Mouse (Mus musculus) neural tube, embryonic 13.5 days (tissue): ENCODE data around the gene Cdc14a. TPM values are rescaled to one million over a fixed set of nuclear protein-coding genes. Genes with fewer than 3 reads are reported as not detected.

Experiments
- ATAC-seq: fragments of 200-750 bp; cut with Nextera tagmentation; 2 replicates; pipeline ENCODE4 v1.8.0; 2017; ENCODE audit warnings: low read depth, mild to moderate bottlenecking, moderate TSS enrichment, moderate library complexity
- H3K27ac ChIP-seq: fragments of 300-500 bp; sonication (generic); replicated peaks from 2 replicates; pipeline ENCODE4 v1.5.1; 2015; ENCODE audit warnings: moderate library complexity, mild to moderate bottlenecking, inconsistent platforms
- H3K27me3 ChIP-seq: fragments of 300-500 bp; sonication (generic); 2 replicates; pipeline ENCODE4 v1.6.1; 2015; ENCODE audit warnings: mild to moderate bottlenecking, inconsistent platforms
- H3K36me3 ChIP-seq: fragments of 300-500 bp; sonication (generic); 2 replicates; pipeline ENCODE4 v1.6.1; 2015; ENCODE audit warnings: mild to moderate bottlenecking, inconsistent platforms
- H3K4me1 ChIP-seq: fragments of 300-500 bp; sonication (generic); replicated peaks from 2 replicates; pipeline ENCODE4 v1.6.1; 2015; ENCODE audit warnings: inconsistent platforms
- H3K4me2 ChIP-seq: fragments of 300-500 bp; sonication (generic); 2 replicates; pipeline ENCODE4 v1.6.1; 2015; ENCODE audit warnings: inconsistent platforms, mild to moderate bottlenecking, moderate library complexity
- H3K4me3 ChIP-seq: fragments of 300-500 bp; sonication (generic); 2 replicates; pipeline ENCODE4 v1.5.1; 2015; ENCODE audit warnings: mild to moderate bottlenecking, inconsistent platforms
- H3K9ac ChIP-seq: fragments of 300-500 bp; sonication (generic); 2 replicates; pipeline ENCODE4 v1.6.1; 2015; ENCODE audit warnings: moderate library complexity, mild to moderate bottlenecking, inconsistent platforms
- H3K9me3 ChIP-seq: fragments of 300-500 bp; sonication (generic); 2 replicates; pipeline ENCODE4 v1.6.1; 2016; ENCODE audit warnings: inconsistent platforms
- WGBS: fragments of 180-500 bp; shearing (Covaris S2); methylation state at CpG from one replicate; pipeline ENCODE4 v1.1.7; 2015; 5-methylcytosine and 5-hydroxymethylcytosine counted together
- polyA plus RNA-seq: library from polyadenylated mRNA; unstranded; fragments of >200 nt; fragmentation: Nextera tagmentation; extraction: Ambion mirVana; gene quantifications from 2 replicates; pipeline ENCODE4 v1.2.1, GENCODE M21; 2015

Cdc14a gene
- polyA plus RNA-seq, 1 experiment from 2014 or later, result 6.4 TPM

DNA sequence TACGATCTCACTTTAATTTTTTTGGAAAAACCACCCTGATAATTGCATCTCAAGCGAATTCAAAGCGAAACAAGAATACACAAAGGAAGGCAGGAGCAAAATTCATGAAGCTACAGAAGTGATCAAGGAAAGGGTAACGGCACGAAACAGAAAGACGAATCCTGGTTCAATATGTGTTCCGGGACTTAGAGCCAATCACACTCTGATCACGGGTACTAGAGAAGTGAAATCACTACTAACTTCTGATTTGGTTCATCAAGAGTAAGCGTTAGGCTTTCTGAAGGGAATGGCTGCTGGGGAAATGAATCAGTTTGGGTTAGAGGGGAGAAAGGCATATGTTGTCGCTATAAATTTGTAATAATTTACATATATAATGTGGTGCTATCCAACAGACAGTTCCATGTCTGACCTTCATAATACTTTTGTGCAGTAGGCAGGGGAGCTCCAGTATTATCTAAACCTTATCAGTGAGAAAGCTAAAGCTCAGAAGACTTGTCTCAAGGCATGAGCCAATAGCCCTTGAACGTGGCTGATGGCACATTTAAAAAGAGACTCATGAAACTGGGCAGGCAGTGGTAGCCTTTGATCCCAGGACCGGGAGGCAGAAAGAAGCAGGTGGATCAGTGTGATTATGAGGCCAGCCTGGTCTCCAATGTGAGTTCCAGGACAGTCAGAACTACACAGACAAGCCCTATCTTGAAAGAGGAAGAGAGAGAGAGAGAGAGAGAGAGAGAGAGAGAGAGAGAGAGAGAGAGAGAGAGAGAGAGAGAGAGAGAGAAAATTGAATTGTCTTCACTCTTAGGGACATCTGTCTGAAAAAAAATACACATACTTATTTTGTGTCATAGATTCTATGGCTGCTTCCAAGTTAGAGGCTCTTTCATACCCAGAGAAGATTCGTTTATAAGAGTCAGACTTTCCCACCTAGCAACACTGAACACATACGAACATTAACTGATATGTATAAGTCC, 34.0 kb downstream of the Cdc14a start:
- Histone ChIP-seq H3K27ac (no peak overlapping the region), H3K36me3 (peaks cover 7% of the 10 kb centered on the region; the same call in 1 of the 2 replicates), H3K4me1 (peaks cover 20% of the 10 kb centered on the region), H3K4me3 (no peak overlapping the region), H3K9ac (no peak overlapping the region), H3K9me3 (no peaks in the 10 kb centered on the region), H3K4me2 (no peak overlapping the region), H3K27me3 (no peaks in the 10 kb centered on the region)
- 87% methylated on average over 14 of the region's 14 CpGs for WGBS
- ATAC-seq, result no peak

DNA sequence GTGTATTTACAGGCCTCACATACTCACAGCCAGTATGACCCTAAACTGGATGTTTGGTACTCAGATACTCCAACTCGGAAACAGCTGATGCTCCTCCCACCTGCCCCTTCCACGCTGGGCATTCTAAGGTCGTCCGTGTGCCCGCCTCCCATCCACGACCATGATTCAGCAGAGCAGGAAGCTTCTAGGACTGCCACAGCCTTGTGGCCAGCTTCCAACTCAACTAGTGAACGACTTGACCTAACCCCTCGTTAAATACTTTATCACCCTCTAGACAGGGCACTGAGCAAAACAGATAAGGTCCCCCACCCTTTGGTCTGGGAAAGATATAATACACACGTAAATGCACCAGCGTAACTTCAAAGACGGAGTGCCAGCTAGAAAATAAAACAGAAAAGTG, 35.0 kb downstream of the Cdc14a start:
- H3K27me3 ChIP-seq, result no peaks in the 10 kb centered on the region
- no peak overlapping the region for H3K4me3 ChIP-seq
- H3K27ac ChIP-seq, result no peak overlapping the region
- 66% methylated on average over 11 of the region's 11 CpGs for WGBS
- no peak for ATAC-seq
- no peak overlapping the region for H3K9ac ChIP-seq
- H3K4me2 ChIP-seq, result no peak overlapping the region
- peaks cover 20% of the 10 kb centered on the region for H3K4me1 ChIP-seq
- H3K36me3 ChIP-seq, result peaks cover 7% of the 10 kb centered on the region; the same call in 1 of the 2 replicates
- no peaks in the 10 kb centered on the region for H3K9me3 ChIP-seq

DNA sequence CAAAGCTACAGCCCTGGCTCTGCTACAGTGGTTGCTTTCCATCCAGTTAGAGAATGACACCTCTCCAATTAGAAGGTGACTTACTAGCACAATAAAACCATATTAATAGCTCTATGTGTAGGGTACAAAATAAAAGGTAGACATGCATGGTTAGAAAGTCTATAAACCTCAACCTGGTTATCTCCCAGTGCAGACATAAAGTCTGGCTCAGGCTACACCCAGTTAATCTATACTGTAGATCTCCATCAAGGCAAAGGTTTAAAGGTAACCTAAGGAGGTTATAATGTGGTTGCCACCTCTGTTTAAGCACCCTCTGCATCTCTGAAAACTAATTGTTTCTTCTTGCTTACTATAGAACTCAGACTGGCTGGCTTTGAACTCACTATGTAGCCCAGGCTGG, 36.9 kb downstream of the Cdc14a start:
- peaks cover 20% of the 10 kb centered on the region for H3K4me1 ChIP-seq
- H3K9ac ChIP-seq, result no peak overlapping the region
- no peak for ATAC-seq
- H3K9me3 ChIP-seq, result no peaks in the 10 kb centered on the region
- H3K27me3 ChIP-seq, result no peaks in the 10 kb centered on the region
- no peak overlapping the region for H3K4me2 ChIP-seq
- H3K36me3 ChIP-seq, result peaks cover 7% of the 10 kb centered on the region; the same call in 1 of the 2 replicates
- no peak overlapping the region for H3K27ac ChIP-seq
- H3K4me3 ChIP-seq, result no peak overlapping the region

DNA sequence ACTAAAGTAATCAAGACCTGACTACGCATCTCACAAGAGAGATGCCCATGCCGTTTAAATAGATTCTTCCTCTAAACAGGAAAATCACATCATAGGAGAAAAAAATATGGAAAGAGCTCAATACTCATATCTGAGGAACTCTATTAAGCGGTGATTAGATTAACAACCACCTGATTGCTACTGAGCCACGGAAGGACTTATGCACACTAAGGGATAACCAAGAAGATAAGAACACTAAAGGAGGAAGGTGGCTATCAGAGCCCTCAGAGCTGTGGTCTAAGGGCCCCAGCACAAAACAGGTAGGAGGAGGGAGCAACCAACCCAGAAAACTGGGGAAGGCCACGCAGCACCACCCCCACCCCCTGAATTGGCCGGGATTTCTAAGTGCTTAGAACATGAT, 37.5 kb downstream of the Cdc14a start:
- no peak overlapping the region for H3K4me2 ChIP-seq
- no peak for ATAC-seq
- H3K27me3 ChIP-seq, result no peaks in the 10 kb centered on the region

GRCm38 (mm10) chr3:116384319-116384718, 39.5 kb downstream of the Cdc14a start:
- no peak for ATAC-seq
- 79% methylated on average over 7 of the region's 7 CpGs for WGBS

More for the DNA sequence above, 37.5 kb downstream of the Cdc14a start:
- peaks cover 7% of the 10 kb centered on the region; the same call in 1 of the 2 replicates for H3K36me3 ChIP-seq
- H3K27ac ChIP-seq, result no peak overlapping the region
- H3K9me3 ChIP-seq, result no peaks in the 10 kb centered on the region
- WGBS, result 91% methylated on average over 6 of the region's 6 CpGs
- no peak overlapping the region for H3K9ac ChIP-seq
- H3K4me1 ChIP-seq, result peaks cover 14% of the 10 kb centered on the region
- no peak overlapping the region for H3K4me3 ChIP-seq

GRCm38 (mm10) chr3:116380319-116380718, 43.5 kb downstream of the Cdc14a start:
- 54% methylated on average over 9 of the region's 9 CpGs for WGBS
- no peaks in the 10 kb centered on the region for H3K27me3 ChIP-seq
- H3K36me3 ChIP-seq, result no peaks in the 10 kb centered on the region
- ATAC-seq, result no peak
- H3K4me3 ChIP-seq, result no peak overlapping the region
- no peaks in the 10 kb centered on the region for H3K9me3 ChIP-seq
- no peak overlapping the region for H3K27ac ChIP-seq
- no peaks in the 10 kb centered on the region for H3K4me1 ChIP-seq
- H3K9ac ChIP-seq, result no peak overlapping the region
- no peak overlapping the region for H3K4me2 ChIP-seq

More at GRCm38 (mm10) chr3:116384319-116384718, 39.5 kb downstream of the Cdc14a start:
- no peak overlapping the region for H3K9ac ChIP-seq
- no peaks in the 10 kb centered on the region for H3K9me3 ChIP-seq
- no peak overlapping the region for H3K4me3 ChIP-seq
- H3K36me3 ChIP-seq, result peaks cover 7% of the 10 kb centered on the region; the same call in 1 of the 2 replicates
- H3K4me2 ChIP-seq, result no peak overlapping the region
- H3K27me3 ChIP-seq, result no peaks in the 10 kb centered on the region
- H3K4me1 ChIP-seq, result 0 out of 2 replicates have a peak, but pooled peaks cover 3% of the 10 kb centered on the region
- no peak overlapping the region for H3K27ac ChIP-seq

GRCm38 (mm10) chr3:116375442-116375841, 48.4 kb downstream of the Cdc14a start:
- 93% methylated on average over 2 of the region's 2 CpGs for WGBS
- no peak for ATAC-seq
- Histone ChIP-seq H3K4me2 (no peak overlapping the region), H3K9ac (no peak overlapping the region), H3K4me3 (no peak overlapping the region), H3K36me3 (no peaks in the 10 kb centered on the region), H3K27me3 (no peaks in the 10 kb centered on the region), H3K9me3 (no peaks in the 10 kb centered on the region), H3K4me1 (0 out of 2 replicates have a peak, but pooled peaks cover 7% of the 10 kb centered on the region), H3K27ac (no peak overlapping the region)

- H3K9me3 ChIP-seq, result no peaks in the 10 kb centered on the region
- 86% methylated on average over 5 of the region's 5 CpGs for WGBS
- no peaks in the 10 kb centered on the region for H3K36me3 ChIP-seq
- no peak overlapping the region for H3K27ac ChIP-seq
- H3K9ac ChIP-seq, result no peak overlapping the region
- no peak overlapping the region for H3K4me3 ChIP-seq
- H3K4me2 ChIP-seq, result no peak overlapping the region
- H3K27me3 ChIP-seq, result no peaks in the 10 kb centered on the region
- no peak for ATAC-seq
- H3K4me1 ChIP-seq, result peaks cover 8% of the 10 kb centered on the region; the same call in 1 of the 2 replicates
Observed at GRCm38 (mm10) chr3:116374486-116374885, 49.3 kb downstream of the Cdc14a start.

DNA sequence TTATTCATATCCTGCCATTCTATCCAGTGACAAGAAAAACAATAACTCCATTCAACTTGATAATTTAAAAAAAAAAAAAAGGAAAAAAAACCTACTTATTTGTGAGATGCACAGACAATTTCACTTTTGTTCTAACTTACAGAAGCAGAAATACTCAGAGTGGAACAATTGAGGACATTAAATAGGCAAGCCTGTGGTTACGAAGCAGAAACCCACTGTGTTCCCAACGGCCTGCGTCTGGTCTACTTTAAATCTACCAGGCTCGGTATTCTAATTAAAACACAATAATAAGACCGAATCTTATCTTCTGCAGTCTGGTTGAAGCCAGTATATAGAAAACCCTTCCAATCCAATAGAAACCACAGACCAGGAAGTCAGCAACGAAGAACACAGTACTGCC, 50.6 kb downstream of the Cdc14a start:
- Histone ChIP-seq H3K4me2 (no peak overlapping the region), H3K9ac (no peak overlapping the region), H3K27me3 (no peaks in the 10 kb centered on the region), H3K4me3 (no peak overlapping the region), H3K9me3 (no peaks in the 10 kb centered on the region), H3K4me1 (peaks cover 21% of the 10 kb centered on the region), H3K27ac (no peak overlapping the region), H3K36me3 (no peaks in the 10 kb centered on the region)
- no peak for ATAC-seq
- WGBS, result 59% methylated on average over 6 of the region's 6 CpGs

DNA sequence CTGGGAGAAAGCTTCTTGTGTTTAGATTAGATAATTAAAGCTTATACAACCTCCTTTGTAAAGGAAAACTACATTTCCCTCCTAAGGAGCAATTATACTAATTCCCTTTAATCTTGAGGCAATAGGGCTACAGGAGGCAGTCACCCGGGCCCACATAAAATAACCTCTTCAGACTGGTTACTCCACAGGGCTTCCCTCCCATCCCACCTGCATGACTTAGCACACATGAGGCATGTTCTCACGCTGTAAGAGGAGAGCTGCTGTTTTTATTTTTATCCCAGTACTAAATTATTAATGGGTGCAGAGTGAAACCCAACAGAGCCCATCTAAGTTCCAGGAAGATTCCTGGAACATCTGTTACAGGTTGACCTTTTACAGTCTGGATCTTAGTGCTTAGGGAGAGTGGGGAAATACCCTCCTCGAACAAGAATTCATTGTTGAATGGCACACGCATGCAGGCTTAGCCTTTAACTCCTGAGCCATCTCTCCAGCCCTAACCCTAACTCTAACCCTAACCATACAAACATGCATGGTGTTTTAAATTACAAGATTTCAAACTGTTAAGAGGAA, 54.9 kb downstream of the Cdc14a start:
- 0 out of 2 replicates have a peak, but pooled peaks have one; percentile 56 for ATAC-seq
- Histone ChIP-seq H3K9ac (no peak overlapping the region), H3K4me1 (peaks cover 22% of the 10 kb centered on the region), H3K36me3 (peaks cover 8% of the 10 kb centered on the region; the same call in 1 of the 2 replicates), H3K27ac (no peak overlapping the region), H3K4me3 (no peak overlapping the region), H3K27me3 (no peaks in the 10 kb centered on the region), H3K4me2 (no peak overlapping the region), H3K9me3 (no peaks in the 10 kb centered on the region)
- WGBS, result 22% methylated on average over 4 of the region's 4 CpGs

- H3K27me3 ChIP-seq, result no peaks in the 10 kb centered on the region
- WGBS, result 50% methylated on average over 2 of the region's 2 CpGs
- no peak overlapping the region for H3K4me2 ChIP-seq
- peaks cover 8% of the 10 kb centered on the region; the same call in 1 of the 2 replicates for H3K36me3 ChIP-seq
- no peak overlapping the region for H3K4me3 ChIP-seq
- H3K4me1 ChIP-seq, result peaks cover 16% of the 10 kb centered on the region
- no peaks in the 10 kb centered on the region for H3K9me3 ChIP-seq
- ATAC-seq, result no peak
- no peak overlapping the region for H3K27ac ChIP-seq
- H3K9ac ChIP-seq, result no peak overlapping the region
Observed at GRCm38 (mm10) chr3:116366125-116366524, 57.7 kb downstream of the Cdc14a start.

- no peak overlapping the region for H3K4me2 ChIP-seq
- H3K9ac ChIP-seq, result no peak overlapping the region
- no peaks in the 10 kb centered on the region for H3K9me3 ChIP-seq
- no peaks in the 10 kb centered on the region for H3K27me3 ChIP-seq
- peaks cover 12% of the 10 kb centered on the region; the same call in 1 of the 2 replicates for H3K36me3 ChIP-seq
- H3K4me3 ChIP-seq, result no peak overlapping the region
- WGBS, result 85% methylated on average over 7 of the region's 7 CpGs
- no peak for ATAC-seq
- no peaks in the 10 kb centered on the region for H3K4me1 ChIP-seq
- no peak overlapping the region for H3K27ac ChIP-seq
Observed at GRCm38 (mm10) chr3:116361906-116362305, 61.9 kb downstream of the Cdc14a start.
